14 mouse cellular contexts compared by ENCODE assay signal in the genomic region with DNA sequence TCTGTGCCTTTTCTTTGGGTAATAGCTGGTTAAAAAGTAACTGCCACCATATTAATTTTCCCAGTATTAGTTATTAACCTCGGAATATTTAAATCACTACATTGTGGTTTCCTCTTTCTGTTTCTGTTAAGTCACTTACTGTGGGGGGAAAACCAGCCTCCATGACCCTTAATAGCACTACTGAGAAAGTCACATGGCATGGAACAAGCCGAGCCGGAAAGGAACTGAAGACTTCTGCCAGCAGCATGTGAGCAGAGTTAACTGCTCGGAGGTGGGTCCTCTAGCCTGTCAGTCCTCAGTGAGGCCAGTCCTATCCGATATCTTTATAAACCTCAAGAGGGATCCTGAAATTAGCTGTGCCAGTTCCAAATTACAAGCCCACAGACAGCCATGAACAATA.
A peak's percentile ranks its signal among the peaks of the same experiment; 100 is the strongest.
DNase-seq lines count a peak whose midpoint lies in the region; ATAC-seq and TF ChIP-seq lines count a peak whose summit lies in the region.
"Had no signal": no experiment of that assay in that cellular context is flagged by ENCODE, and none has a peak within 500 bp of the region (broad histone marks: within the 10 kb centered on the region; RNA-seq: fewer than 3 reads in every experiment).

No protein-coding gene starts in this region.

- H3K9me3 ChIP-seq in heart, postnatal 0 days (replicated peaks; ENCODE audit: control insufficient read depth, low read length): 0 out of 2 replicates have a peak, but pooled peaks cover 4% of the 10 kb centered on the region
- H3K9me3 ChIP-seq: hindbrain, embryonic 10.5 days; liver, embryonic 13.5 days; stomach, embryonic 15.5 days had no signal

- no peak for TF ChIP-seq EP300 in heart, postnatal 0 days (IDR thresholded peaks at IDR 0.05; ENCODE audit: low read depth)

- no peak for TF ChIP-seq CTCF in heart, postnatal 0 days (IDR thresholded peaks at IDR 0.05; ENCODE audit: low read depth)
- no peak for TF ChIP-seq CTCF in lung, adult 2 months (IDR thresholded peaks at IDR 0.05; ENCODE audit: insufficient read depth, low read length)

- H3K4me2 ChIP-seq in heart, postnatal 0 days (ENCODE audit: low read depth, low read length): no peak overlapping the region
- H3K4me2 ChIP-seq: liver, embryonic 13.5 days; stomach, embryonic 15.5 days had no signal

- H3K36me3 ChIP-seq in heart, postnatal 0 days (replicated peaks; ENCODE audit: control insufficient read depth, insufficient read depth, low read length): no peaks in the 10 kb centered on the region
- H3K36me3 ChIP-seq: hindbrain, embryonic 10.5 days; liver, embryonic 13.5 days; stomach, embryonic 15.5 days had no signal

- intact Hi-C loops in heart, postnatal 36 days (cut with DNase I): no loop called here

- no peak for DNase-seq in heart, postnatal 0 days (ENCODE audit: low spot score)
- DNase-seq in heart, postnatal 36 days: no peak
- DNase-seq in 416B (ENCODE audit: low read depth) (peak; percentile 40), adipocyte (ENCODE audit: low spot score) (peak; percentile 76)
- peak; percentile 46 for DNase-seq in kidney, postnatal 14 days
- DNase-seq in lung, adult 2 months: no peak
- DNase-seq in adrenal gland, adult 8-10 months: no peak
- DNase-seq in urinary bladder, postnatal 14 days (ENCODE audit: low spot score): no peak
- DNase-seq: adrenal gland, adult 2 months; liver, embryonic 13.5 days; thymus, postnatal 14 days had no signal

- peaks cover 4% of the 10 kb centered on the region; the same call in 1 of the 2 replicates for H3K4me1 ChIP-seq in heart, postnatal 0 days (ENCODE audit: control insufficient read depth, insufficient read depth)
- H3K4me1 ChIP-seq in lung, adult 2 months (ENCODE audit: control insufficient read depth, insufficient read depth, low read length): no peaks in the 10 kb centered on the region
- H3K4me1 ChIP-seq: hindbrain, embryonic 10.5 days; liver, embryonic 13.5 days; stomach, embryonic 15.5 days had no signal

- WGBS in heart, postnatal 0 days: 42% methylated on average over 5 of the region's 5 CpGs
- 32% methylated on average over 5 of the region's 5 CpGs for WGBS in lung, adult 2 months

- no peak for TF ChIP-seq POLR2A in lung, adult 2 months (IDR thresholded peaks at IDR 0.05; ENCODE audit: borderline replicate concordance, extremely low read depth, low read depth, low read length)

- H3K27me3 ChIP-seq in heart, postnatal 0 days (ENCODE audit: control insufficient read depth, insufficient read depth, low read length): no peaks in the 10 kb centered on the region
- H3K27me3 ChIP-seq: liver, embryonic 13.5 days; stomach, embryonic 15.5 days had no signal

- 0 out of 2 replicates have a peak, but pooled peaks have one; percentile 39 for ATAC-seq in heart, postnatal 0 days (ENCODE audit: insufficient read depth, low read depth)
- ATAC-seq: intestine, embryonic 16.5 days had no signal

- H3K9ac ChIP-seq in heart, postnatal 0 days (replicated peaks; ENCODE audit: low read depth, low read length): no peak overlapping the region
- H3K9ac ChIP-seq: liver, embryonic 13.5 days; stomach, embryonic 15.5 days had no signal

- no peak overlapping the region for H3K27ac ChIP-seq in heart, postnatal 0 days (ENCODE audit: low read depth)
- H3K27ac ChIP-seq: hindbrain, embryonic 10.5 days; liver, embryonic 13.5 days; stomach, embryonic 15.5 days had no signal

- H3K4me3 ChIP-seq in heart, postnatal 0 days (ENCODE audit: low read depth, low read length): no peak overlapping the region
- H3K4me3 ChIP-seq in lung, adult 2 months (replicated peaks; ENCODE audit: extremely low read depth, low read depth, low read length): no peak overlapping the region
- H3K4me3 ChIP-seq: hindbrain, embryonic 10.5 days; liver, embryonic 13.5 days; stomach, embryonic 15.5 days had no signal

Comparison
In these comparisons a context has a peak if more than half of its experiments do, and no peak if none do; other contexts are left out.
1. DNase-seq: peak in 416B (single experiment), adipocyte (single experiment) and kidney, postnatal 14 days (single experiment); none in heart, postnatal 0 days (single experiment), heart, postnatal 36 days (0 of 2), lung, adult 2 months (single experiment), adrenal gland, adult 8-10 months (single experiment) and urinary bladder, postnatal 14 days (single experiment).